Mouse (Mus musculus) midbrain, embryonic 10.5 days (tissue): Measurements from ENCODE around the gene Rnf144b. TPM values are rescaled to one million over a fixed set of nuclear protein-coding genes. Genes with fewer than 3 reads are reported as not detected.

Experiments
- DNase-seq: peaks from one replicate; pipeline ENCODE4 v3.0.0-alpha.2; 2017; ENCODE audit warnings: low spot score
- H3K27ac ChIP-seq: fragments of 300-500 bp; sonication (generic); replicated peaks from 2 replicates; pipeline ENCODE4 v1.5.1; 2016; ENCODE audit warnings: mild to moderate bottlenecking
- H3K27me3 ChIP-seq: fragments of 300-500 bp; sonication (generic); 2 replicates; pipeline ENCODE4 v1.6.1; 2016; ENCODE audit warnings: low read depth, mild to moderate bottlenecking; ENCODE audit not compliant: poor library complexity, severe bottlenecking
- H3K36me3 ChIP-seq: fragments of 300-500 bp; sonication (generic); 2 replicates; pipeline ENCODE4 v1.6.1; 2016; ENCODE audit warnings: mild to moderate bottlenecking, moderate library complexity
- H3K4me1 ChIP-seq: fragments of 300-500 bp; sonication (generic); 2 replicates; pipeline ENCODE4 v1.6.1; 2016
- H3K4me3 ChIP-seq: fragments of 300-500 bp; sonication (generic); 2 replicates; pipeline ENCODE4 v1.5.1; 2016; ENCODE audit warnings: mild to moderate bottlenecking, moderate library complexity
- H3K9me3 ChIP-seq: fragments of 300-500 bp; sonication (generic); replicated peaks from 2 replicates; pipeline ENCODE4 v1.6.1; 2016; ENCODE audit warnings: mild to moderate bottlenecking
- WGBS: fragments of 180-500 bp; shearing (Covaris S2); methylation state at CpG from one replicate; pipeline ENCODE4 v1.1.7; 2016; 5-methylcytosine and 5-hydroxymethylcytosine counted together
- polyA plus RNA-seq: library from polyadenylated mRNA; unstranded; fragments of >200 nt; fragmentation: Nextera tagmentation; extraction: Ambion mirVana; gene quantifications from 2 replicates; pipeline ENCODE4 v1.2.1, GENCODE M21; 2016

Gene Rnf144b
- polyA plus RNA-seq, 1 experiment from 2014 or later = 0.59 TPM

GRCm38 (mm10) chr13:47162001-47162400, 39.5 kb downstream of the Rnf144b start:
- Histone ChIP-seq H3K4me1 (peaks cover 4% of the 10 kb centered on the region), H3K27me3 (no peaks in the 10 kb centered on the region), H3K4me3 (no peak overlapping the region), H3K36me3 (no peaks in the 10 kb centered on the region), H3K27ac (no peak overlapping the region), H3K9me3 (peaks cover 8% of the 10 kb centered on the region; the same call in 1 of the 2 replicates)
- DNase-seq = no peak
- 92% methylated on average over 5 of the region's 5 CpGs for WGBS

DNA sequence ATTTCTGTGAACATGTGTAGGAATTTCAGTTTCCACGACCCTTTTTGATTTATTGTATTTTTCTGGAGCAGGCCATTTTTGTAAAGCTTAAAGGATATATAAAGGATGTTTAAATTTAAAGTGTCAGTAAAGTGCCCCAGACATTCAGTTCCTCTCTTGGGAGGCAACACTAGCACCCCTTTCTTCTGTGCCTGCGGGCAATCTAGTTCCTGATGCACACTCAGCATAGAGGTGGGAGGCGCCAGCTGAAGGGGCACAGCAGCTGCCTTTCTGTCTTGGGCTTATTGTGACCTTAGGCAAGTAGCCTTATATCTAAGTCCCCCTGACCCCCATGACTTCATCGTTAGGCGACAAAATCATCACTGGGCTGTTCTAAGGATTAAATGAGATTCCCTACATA, 42.3 kb downstream of the Rnf144b start:
- WGBS = 89% methylated on average over 5 of the region's 5 CpGs
- Histone ChIP-seq H3K9me3 (peaks cover 8% of the 10 kb centered on the region; the same call in 1 of the 2 replicates), H3K4me1 (no peaks in the 10 kb centered on the region), H3K27me3 (no peaks in the 10 kb centered on the region), H3K4me3 (no peak overlapping the region), H3K27ac (no peak overlapping the region), H3K36me3 (no peaks in the 10 kb centered on the region)
- DNase-seq = no peak

GRCm38 (mm10) chr13:47165261-47165660, 42.8 kb downstream of the Rnf144b start:
- Histone ChIP-seq H3K36me3 (no peaks in the 10 kb centered on the region), H3K4me1 (no peaks in the 10 kb centered on the region), H3K4me3 (no peak overlapping the region), H3K9me3 (peaks cover 8% of the 10 kb centered on the region; the same call in 1 of the 2 replicates), H3K27ac (no peak overlapping the region), H3K27me3 (no peaks in the 10 kb centered on the region)
- no peak for DNase-seq
- 91% methylated on average over 2 of the region's 2 CpGs for WGBS

DNA sequence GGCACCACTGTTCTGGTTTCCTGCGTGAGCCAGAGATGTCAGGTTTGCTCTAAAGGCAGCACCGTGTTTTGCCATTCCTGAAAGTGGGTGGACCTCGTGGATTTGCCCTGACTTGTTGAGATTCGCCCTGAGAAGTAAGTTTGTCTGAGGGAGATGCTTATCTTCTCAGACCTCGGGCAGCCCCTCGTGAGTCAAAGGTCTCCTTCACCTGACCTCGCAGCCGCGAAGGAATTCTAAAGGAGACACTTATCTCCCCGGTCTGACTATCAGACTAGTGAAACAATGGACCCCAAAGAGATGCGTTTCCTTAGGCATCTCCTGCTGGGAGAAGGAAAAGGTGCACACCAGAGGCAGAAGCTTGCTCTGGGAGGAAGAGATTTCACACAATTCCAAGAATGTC, 46.0 kb downstream of the Rnf144b start:
- H3K27ac ChIP-seq = no peak overlapping the region
- no peaks in the 10 kb centered on the region for H3K27me3 ChIP-seq
- peaks cover under 1% of the 10 kb centered on the region; the same call in 1 of the 2 replicates for H3K9me3 ChIP-seq
- DNase-seq = no peak
- no peaks in the 10 kb centered on the region for H3K4me1 ChIP-seq
- H3K4me3 ChIP-seq = no peak overlapping the region
- no peaks in the 10 kb centered on the region for H3K36me3 ChIP-seq
- WGBS = 68% methylated on average over 11 of the region's 11 CpGs

GRCm38 (mm10) chr13:47170026-47170425, 47.6 kb downstream of the Rnf144b start:
- no peaks in the 10 kb centered on the region for H3K4me1 ChIP-seq
- no peaks in the 10 kb centered on the region for H3K36me3 ChIP-seq
- WGBS = 85% methylated on average over 4 of the region's 4 CpGs
- no peak overlapping the region for H3K4me3 ChIP-seq
- H3K27ac ChIP-seq = no peak overlapping the region
- H3K27me3 ChIP-seq = no peaks in the 10 kb centered on the region
- no peak for DNase-seq
- no peaks in the 10 kb centered on the region for H3K9me3 ChIP-seq

DNA sequence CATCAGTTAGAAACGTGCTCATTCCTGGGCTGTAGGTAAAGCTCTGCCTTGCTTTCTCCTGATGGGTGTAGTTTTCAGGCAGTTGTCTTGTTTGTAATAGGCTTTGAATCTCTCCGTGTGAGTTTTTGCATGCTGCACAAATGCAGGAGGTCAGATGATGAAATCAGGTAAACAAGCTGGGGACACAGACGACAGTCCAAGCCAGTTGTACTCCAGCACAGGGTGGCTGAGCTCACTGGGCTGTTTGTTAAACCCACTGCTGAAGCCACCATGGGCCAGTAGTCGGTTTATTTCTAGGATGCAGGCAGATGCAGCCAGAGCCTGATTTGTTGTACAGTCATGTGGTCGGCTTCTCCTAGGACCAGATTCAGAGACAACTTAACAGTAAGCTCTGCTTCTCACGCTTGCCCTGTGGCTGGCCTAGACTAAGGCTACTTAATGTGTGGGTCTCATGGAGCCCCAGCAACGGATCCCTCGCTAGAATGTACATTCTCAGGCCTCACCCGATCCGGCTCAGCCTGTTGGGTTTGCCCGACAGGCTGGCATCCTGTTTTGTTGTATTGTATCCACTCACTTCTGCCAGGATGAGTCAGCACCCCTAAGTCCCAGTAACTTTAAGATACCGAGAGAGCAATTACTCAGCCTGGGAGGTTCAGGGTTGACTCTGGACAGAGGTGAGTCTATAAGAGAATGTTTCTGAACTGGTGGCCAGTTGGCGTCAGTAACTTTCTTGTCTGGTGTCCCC, 48.5 kb downstream of the Rnf144b start:
- Histone ChIP-seq H3K36me3 (no peaks in the 10 kb centered on the region), H3K27me3 (no peaks in the 10 kb centered on the region), H3K4me1 (no peaks in the 10 kb centered on the region), H3K4me3 (no peak overlapping the region), H3K9me3 (no peaks in the 10 kb centered on the region), H3K27ac (no peak overlapping the region)
- DNase-seq = no peak
- 82% methylated on average over 13 of the region's 13 CpGs for WGBS

- H3K27me3 ChIP-seq = no peaks in the 10 kb centered on the region
- no peak overlapping the region for H3K27ac ChIP-seq
- no peak overlapping the region for H3K4me3 ChIP-seq
- no peaks in the 10 kb centered on the region for H3K9me3 ChIP-seq
- H3K36me3 ChIP-seq = no peaks in the 10 kb centered on the region
- H3K4me1 ChIP-seq = no peaks in the 10 kb centered on the region
- no peak for DNase-seq
- 90% methylated on average over 10 of the region's 10 CpGs for WGBS
Measured at GRCm38 (mm10) chr13:47172891-47173290, 50.4 kb downstream of the Rnf144b start.

GRCm38 (mm10) chr13:47178182-47178581, 55.7 kb downstream of the Rnf144b start:
- DNase-seq = no peak
- Histone ChIP-seq H3K36me3 (no peaks in the 10 kb centered on the region), H3K27ac (0 out of 2 replicates have a peak overlapping the region, but pooled peaks have one; percentile 28), H3K27me3 (no peaks in the 10 kb centered on the region), H3K4me1 (no peaks in the 10 kb centered on the region; the same call in 1 of the 2 replicates), H3K9me3 (no peaks in the 10 kb centered on the region), H3K4me3 (no peak overlapping the region)
- 88% methylated on average over 8 of the region's 8 CpGs for WGBS

DNA sequence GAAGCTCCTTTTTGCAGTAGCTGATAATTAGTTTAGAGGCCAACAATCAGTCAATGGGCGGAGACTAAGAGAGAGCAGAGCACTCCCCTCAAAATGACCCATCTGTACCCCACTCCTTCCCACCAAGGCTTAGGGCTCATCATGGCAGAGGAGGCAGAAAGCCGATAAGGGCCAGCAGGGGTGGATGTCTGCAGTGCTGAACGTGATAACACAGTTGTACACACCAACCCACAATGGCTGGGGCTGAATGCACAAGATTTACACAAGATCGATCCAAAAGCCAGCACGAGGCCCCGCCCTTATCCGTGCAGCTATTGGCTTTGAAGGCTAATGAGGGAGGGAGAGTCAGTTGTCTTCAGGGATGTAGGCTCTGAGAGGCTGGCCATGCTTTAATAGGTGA, 58.3 kb downstream of the Rnf144b start:
- Histone ChIP-seq H3K4me1 (no peaks in the 10 kb centered on the region; the same call in 1 of the 2 replicates), H3K36me3 (no peaks in the 10 kb centered on the region), H3K27ac (no peak overlapping the region), H3K27me3 (no peaks in the 10 kb centered on the region), H3K4me3 (no peak overlapping the region), H3K9me3 (no peaks in the 10 kb centered on the region)
- no peak for DNase-seq
- WGBS = 87% methylated on average over 7 of the region's 7 CpGs

DNA sequence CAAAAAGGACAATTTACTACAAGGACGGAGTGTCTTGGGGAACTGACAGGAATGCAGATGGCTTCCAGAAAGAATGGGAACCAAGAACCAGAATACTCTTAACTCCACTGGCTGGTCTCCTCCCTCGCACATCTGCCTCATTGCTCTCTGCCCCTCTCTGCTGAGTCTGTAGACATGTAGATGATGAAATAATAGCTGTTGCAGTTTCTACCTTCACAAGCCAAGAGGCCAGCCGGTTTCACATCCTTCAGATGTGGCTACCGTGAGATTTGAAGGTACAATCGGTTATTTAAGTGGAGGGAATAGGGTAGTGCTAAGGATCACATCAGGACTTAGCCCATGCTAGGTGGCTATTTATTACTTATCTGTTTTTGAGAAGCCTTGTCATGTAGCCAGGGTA, 59.9 kb downstream of the Rnf144b start:
- Histone ChIP-seq H3K4me3 (no peak overlapping the region), H3K9me3 (no peaks in the 10 kb centered on the region), H3K27me3 (no peaks in the 10 kb centered on the region), H3K4me1 (no peaks in the 10 kb centered on the region; the same call in 1 of the 2 replicates), H3K27ac (no peak overlapping the region), H3K36me3 (no peaks in the 10 kb centered on the region)
- 92% methylated on average over 5 of the region's 5 CpGs for WGBS
- no peak for DNase-seq

GRCm38 (mm10) chr13:47183033-47183730, 60.7 kb downstream of the Rnf144b start:
- 91% methylated on average over 9 of the region's 9 CpGs for WGBS
- DNase-seq = no peak
- H3K36me3 ChIP-seq = no peaks in the 10 kb centered on the region

GRCm38 (mm10) chr13:47183771-47184170, 61.3 kb downstream of the Rnf144b start:
- WGBS = 85% methylated on average over 9 of the region's 9 CpGs
- no peaks in the 10 kb centered on the region for H3K27me3 ChIP-seq
- H3K27ac ChIP-seq = no peak overlapping the region
- no peaks in the 10 kb centered on the region for H3K36me3 ChIP-seq
- no peak overlapping the region for H3K4me3 ChIP-seq
- H3K4me1 ChIP-seq = peaks cover 10% of the 10 kb centered on the region; the same call in 1 of the 2 replicates
- DNase-seq = no peak
- no peaks in the 10 kb centered on the region for H3K9me3 ChIP-seq

More at GRCm38 (mm10) chr13:47183033-47183730, 60.7 kb downstream of the Rnf144b start:
- Histone ChIP-seq H3K4me3 (no peak overlapping the region), H3K27me3 (no peaks in the 10 kb centered on the region), H3K27ac (no peak overlapping the region), H3K9me3 (no peaks in the 10 kb centered on the region), H3K4me1 (peaks cover 5% of the 10 kb centered on the region; the same call in 1 of the 2 replicates)

DNA sequence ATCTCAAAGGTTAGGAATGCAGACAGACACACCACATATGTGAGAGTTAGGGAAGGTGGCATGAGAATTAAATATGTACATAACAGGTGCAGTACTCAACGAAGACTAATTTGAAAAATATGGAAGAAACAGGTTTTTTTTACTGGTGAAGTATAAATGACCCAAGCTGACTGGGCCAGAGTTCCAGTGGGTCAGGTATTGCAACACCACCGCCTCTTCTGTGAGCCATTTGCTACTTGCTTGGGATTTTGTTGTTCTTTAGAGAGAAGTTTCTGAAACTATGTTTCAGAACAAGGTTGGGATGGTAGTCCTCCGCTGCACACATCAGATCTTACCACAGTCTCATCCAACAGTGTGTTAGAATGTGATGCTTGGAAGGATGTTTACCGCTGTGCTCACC, 65.4 kb downstream of the Rnf144b start:
- H3K27ac ChIP-seq = no peak overlapping the region
- H3K36me3 ChIP-seq = no peaks in the 10 kb centered on the region
- H3K9me3 ChIP-seq = no peaks in the 10 kb centered on the region
- H3K4me3 ChIP-seq = no peak overlapping the region
- H3K4me1 ChIP-seq = peaks cover 12% of the 10 kb centered on the region; the same call in 1 of the 2 replicates
- H3K27me3 ChIP-seq = peaks cover 8% of the 10 kb centered on the region
- 85% methylated on average over 4 of the region's 4 CpGs for WGBS
- no peak for DNase-seq
